Mouse (Mus musculus): ENCODE measurements around the gene Slc38a2.

Slc38a2 gene

GRCm38 (mm10) chr15:96717181-96717580 is 17.7 kb upstream of the Slc38a2 start:
- no peak for DNase-seq

GRCm38 (mm10) chr15:96716371-96716770 is 16.8 kb upstream of the Slc38a2 start:
- DNase-seq = no peak

GRCm38 (mm10) chr15:96715692-96716080 is 16.2 kb upstream of the Slc38a2 start:
- no peak for DNase-seq

GRCm38 (mm10) chr15:96715079-96715691 is 15.7 kb upstream of the Slc38a2 start:
- DNase-seq = no peak

GRCm38 (mm10) chr15:96714676-96715016 is 15.1 kb upstream of the Slc38a2 start:
- DNase-seq = no peak

- no peak for DNase-seq
Observed at GRCm38 (mm10) chr15:96713758-96714675, 14.5 kb upstream of the Slc38a2 start.

- no peak for DNase-seq
Observed at GRCm38 (mm10) chr15:96712338-96712737, 12.8 kb upstream of the Slc38a2 start.

- no peak for DNase-seq
Observed at GRCm38 (mm10) chr15:96711664-96712063, 12.1 kb upstream of the Slc38a2 start.

GRCm38 (mm10) chr15:96710352-96711114 is 11.0 kb upstream of the Slc38a2 start:
- DNase-seq = peak in 1 of 2 experiments; percentile 34

- DNase-seq = peak; percentile 98 to 99
Observed at GRCm38 (mm10) chr15:96709491-96710351, 10.2 kb upstream of the Slc38a2 start.

GRCm38 (mm10) chr15:96708976-96709490 is 9.5 kb upstream of the Slc38a2 start:
- peak in 1 of 2 experiments; percentile 48 for DNase-seq

GRCm38 (mm10) chr15:96708428-96708827 is 8.9 kb upstream of the Slc38a2 start:
- DNase-seq = no peak

GRCm38 (mm10) chr15:96707936-96708335 is 8.4 kb upstream of the Slc38a2 start:
- DNase-seq = no peak

- no peak for DNase-seq
Observed at GRCm38 (mm10) chr15:96702466-96703031, 3.0 kb upstream of the Slc38a2 start.

GRCm38 (mm10) chr15:96700766-96701165 is 1.2 kb upstream of the Slc38a2 start:
- no peak for DNase-seq

GRCm38 (mm10) chr15:96698658-96699448 is 677 bp downstream of the Slc38a2 start:
- peak; percentile 96 for DNase-seq

GRCm38 (mm10) chr15:96697901-96698657 is 1.5 kb downstream of the Slc38a2 start:
- peak; percentile 75 to 76 for DNase-seq

GRCm38 (mm10) chr15:96696486-96697284 is 2.8 kb downstream of the Slc38a2 start:
- DNase-seq = no peak
